Mouse (Mus musculus) lung, embryonic 16.5 days (tissue): ENCODE data around the gene Jmjd1c. TPM values are rescaled to one million over a fixed set of nuclear protein-coding genes. Genes with fewer than 3 reads are reported as not detected.

ENCODE experiments used
- ATAC-seq: fragments of 200-750 bp; cut with Nextera tagmentation; 2 replicates; pipeline ENCODE4 v1.8.0; 2017; ENCODE audit warnings: low read depth, mild to moderate bottlenecking, moderate library complexity
- H3K27ac ChIP-seq: fragments of 300-500 bp; sonication (generic); 2 replicates; pipeline ENCODE4 v1.5.1; 2014; ENCODE audit warnings: mild to moderate bottlenecking, control low read depth, low read length
- H3K27me3 ChIP-seq: fragments of 300-500 bp; sonication (generic); 2 replicates; pipeline ENCODE4 v1.6.1; 2014; ENCODE audit warnings: low read depth, low read length, mixed read lengths; ENCODE audit not compliant: control insufficient read depth, insufficient read depth
- H3K36me3 ChIP-seq: fragments of 300-500 bp; sonication (generic); 2 replicates; pipeline ENCODE4 v1.6.1; 2014; ENCODE audit warnings: low read length; ENCODE audit not compliant: control insufficient read depth, insufficient read depth
- H3K4me1 ChIP-seq: fragments of 300-500 bp; sonication (generic); replicated peaks from 2 replicates; pipeline ENCODE4 v1.6.1; 2014; ENCODE audit warnings: low read length, mixed read lengths; ENCODE audit not compliant: control insufficient read depth, insufficient read depth
- H3K4me2 ChIP-seq: fragments of 300-500 bp; sonication (generic); 2 replicates; pipeline ENCODE4 v1.6.1; 2014; ENCODE audit warnings: low read depth, low read length, control low read depth
- H3K4me3 ChIP-seq: fragments of 300-500 bp; sonication (generic); 2 replicates; pipeline ENCODE4 v1.5.1; 2014; ENCODE audit warnings: mild to moderate bottlenecking, low read length, control low read depth
- H3K9ac ChIP-seq: fragments of 300-500 bp; sonication (generic); 2 replicates; pipeline ENCODE4 v1.6.1; 2014; ENCODE audit warnings: low read length, control low read depth
- H3K9me3 ChIP-seq: fragments of 300-500 bp; sonication (generic); 2 replicates; pipeline ENCODE4 v1.6.1; 2016; ENCODE audit warnings: low read length; ENCODE audit not compliant: control insufficient read depth
- WGBS: fragments of 180-500 bp; shearing (Covaris S2); extraction: QIAGEN DNeasy Blood & Tissue Kit; methylation state at CpG from one replicate; pipeline ENCODE4 v1.1.7; 2014; 5-methylcytosine and 5-hydroxymethylcytosine counted together
- polyA plus RNA-seq: library from polyadenylated mRNA; unstranded; fragments of >200 nt; fragmentation: Nextera tagmentation; extraction: Ambion mirVana; gene quantifications from 2 replicates; pipeline ENCODE4 v1.2.1, GENCODE M21; 2015

Gene Jmjd1c
- polyA plus RNA-seq, 1 experiment from 2014 or later: 28.4 TPM

- Histone ChIP-seq H3K4me2 (no peak overlapping the region), H3K9ac (no peak overlapping the region), H3K4me1 (no peaks in the 10 kb centered on the region), H3K36me3 (peaks cover 26% of the 10 kb centered on the region), H3K27ac (no peak overlapping the region), H3K4me3 (no peak overlapping the region), H3K9me3 (no peaks in the 10 kb centered on the region), H3K27me3 (no peaks in the 10 kb centered on the region)
- ATAC-seq: no peak
- WGBS: 91% methylated on average over 4 of the region's 4 CpGs
Measured at GRCm38 (mm10) chr10:67247145-67247544, 151.2 kb downstream of the Jmjd1c start.

- Histone ChIP-seq H3K4me2 (no peak overlapping the region), H3K36me3 (peaks cover 29% of the 10 kb centered on the region), H3K4me1 (no peaks in the 10 kb centered on the region), H3K9ac (no peak overlapping the region), H3K27ac (no peak overlapping the region), H3K4me3 (no peak overlapping the region), H3K9me3 (no peaks in the 10 kb centered on the region), H3K27me3 (no peaks in the 10 kb centered on the region)
- ATAC-seq: no peak
- WGBS: 75% methylated on average over 2 of the region's 2 CpGs
Measured at GRCm38 (mm10) chr10:67249486-67249885, 153.6 kb downstream of the Jmjd1c start.

GRCm38 (mm10) chr10:67250846-67251245 lies 154.9 kb downstream of the Jmjd1c start:
- H3K4me1 ChIP-seq: no peaks in the 10 kb centered on the region
- WGBS: 89% methylated on average over 6 of the region's 6 CpGs
- H3K9me3 ChIP-seq: no peaks in the 10 kb centered on the region
- peaks cover 26% of the 10 kb centered on the region for H3K36me3 ChIP-seq
- H3K4me2 ChIP-seq: no peak overlapping the region
- H3K4me3 ChIP-seq: no peak overlapping the region
- H3K27me3 ChIP-seq: no peaks in the 10 kb centered on the region
- H3K27ac ChIP-seq: no peak overlapping the region
- H3K9ac ChIP-seq: no peak overlapping the region
- ATAC-seq: no peak

- no peak overlapping the region for H3K4me3 ChIP-seq
- H3K36me3 ChIP-seq: peaks cover 20% of the 10 kb centered on the region
- WGBS: 74% methylated on average over 5 of the region's 5 CpGs
- no peaks in the 10 kb centered on the region for H3K27me3 ChIP-seq
- no peak overlapping the region for H3K9ac ChIP-seq
- no peaks in the 10 kb centered on the region for H3K4me1 ChIP-seq
- H3K9me3 ChIP-seq: no peaks in the 10 kb centered on the region
- H3K27ac ChIP-seq: no peak overlapping the region
- ATAC-seq: no peak
- H3K4me2 ChIP-seq: no peak overlapping the region
Measured at GRCm38 (mm10) chr10:67252353-67252752, 156.4 kb downstream of the Jmjd1c start.

GRCm38 (mm10) chr10:67253115-67253514 lies 157.2 kb downstream of the Jmjd1c start:
- no peak overlapping the region for H3K27ac ChIP-seq
- no peak overlapping the region for H3K4me2 ChIP-seq
- H3K27me3 ChIP-seq: no peaks in the 10 kb centered on the region
- peaks cover 22% of the 10 kb centered on the region for H3K36me3 ChIP-seq
- no peak for ATAC-seq
- H3K4me3 ChIP-seq: no peak overlapping the region
- H3K9me3 ChIP-seq: no peaks in the 10 kb centered on the region
- WGBS: 94% methylated on average over 1 of the region's 1 CpGs
- H3K9ac ChIP-seq: no peak overlapping the region
- no peaks in the 10 kb centered on the region for H3K4me1 ChIP-seq

- H3K9me3 ChIP-seq: peaks cover 3% of the 10 kb centered on the region; the same call in 1 of the 2 replicates
- H3K4me3 ChIP-seq: no peak overlapping the region
- peaks cover 22% of the 10 kb centered on the region for H3K36me3 ChIP-seq
- H3K4me2 ChIP-seq: no peak overlapping the region
- no peak overlapping the region for H3K9ac ChIP-seq
- no peak overlapping the region for H3K27ac ChIP-seq
- H3K4me1 ChIP-seq: no peaks in the 10 kb centered on the region
- H3K27me3 ChIP-seq: no peaks in the 10 kb centered on the region
- 45% methylated on average over 1 of the region's 1 CpGs for WGBS
- ATAC-seq: no peak
Measured at GRCm38 (mm10) chr10:67264852-67265251, 168.9 kb downstream of the Jmjd1c start.

GRCm38 (mm10) chr10:67275916-67276315 lies 180.0 kb downstream of the Jmjd1c start:
- Histone ChIP-seq H3K4me3 (no peak overlapping the region), H3K27me3 (no peaks in the 10 kb centered on the region), H3K27ac (no peak overlapping the region), H3K36me3 (peaks cover 10% of the 10 kb centered on the region; the same call in 1 of the 2 replicates), H3K4me1 (no peaks in the 10 kb centered on the region), H3K9me3 (no peaks in the 10 kb centered on the region), H3K9ac (no peak overlapping the region), H3K4me2 (no peak overlapping the region)
- ATAC-seq: no peak

- WGBS: 53% methylated on average over 8 of the region's 8 CpGs
- Histone ChIP-seq H3K4me1 (peaks cover 20% of the 10 kb centered on the region), H3K27ac (no peak overlapping the region), H3K36me3 (no peaks in the 10 kb centered on the region), H3K27me3 (no peaks in the 10 kb centered on the region), H3K9me3 (no peaks in the 10 kb centered on the region), H3K9ac (no peak overlapping the region), H3K4me3 (no peak overlapping the region), H3K4me2 (no peak overlapping the region)
- ATAC-seq: no peak
Measured at GRCm38 (mm10) chr10:67281852-67282251, 185.9 kb downstream of the Jmjd1c start.

- WGBS: 63% methylated on average over 2 of the region's 2 CpGs
- ATAC-seq: no peak
- Histone ChIP-seq H3K27me3 (no peaks in the 10 kb centered on the region), H3K4me2 (no peak overlapping the region), H3K4me3 (no peak overlapping the region), H3K9ac (no peak overlapping the region), H3K36me3 (no peaks in the 10 kb centered on the region), H3K4me1 (peaks cover 20% of the 10 kb centered on the region), H3K27ac (no peak overlapping the region), H3K9me3 (no peaks in the 10 kb centered on the region)
Measured at GRCm38 (mm10) chr10:67282531-67282930, 186.6 kb downstream of the Jmjd1c start.

GRCm38 (mm10) chr10:67283516-67283915 lies 187.6 kb downstream of the Jmjd1c start:
- H3K4me2 ChIP-seq: peak overlapping the region; percentile 87
- no peaks in the 10 kb centered on the region for H3K9me3 ChIP-seq
- H3K27me3 ChIP-seq: no peaks in the 10 kb centered on the region
- WGBS: 64% methylated on average over 9 of the region's 9 CpGs
- H3K4me3 ChIP-seq: peak overlapping the region; percentile 93
- peaks cover 24% of the 10 kb centered on the region for H3K4me1 ChIP-seq
- H3K9ac ChIP-seq: peak overlapping the region; percentile 89
- no peak for ATAC-seq
- no peak overlapping the region for H3K27ac ChIP-seq
- no peaks in the 10 kb centered on the region for H3K36me3 ChIP-seq
